Mouse (Mus musculus): ENCODE data around the gene Mttp. TPM values are rescaled to one million over a fixed set of nuclear protein-coding genes. Genes with fewer than 3 reads are reported as not detected.

Mttp gene
- polyA plus RNA-seq (2011; ENCODE audit: insufficient read depth, insufficient read length, low read depth, missing spikeins): 5.3 and 6.2 TPM in 2 replicates

GRCm38 (mm10) chr3:138144642-138145171 lies at the start of gene Mttp:
Gene Mttp (minus strand): TSS chr3:138144968.
- Histone ChIP-seq H3K36me3 (ENCODE audit: control insufficient read depth, insufficient read depth, low read length, poor library complexity, severe bottlenecking) (peaks cover 8% of the 10 kb centered on the region), H3K27me3 (ENCODE audit: control insufficient read depth, insufficient read depth, low read length, poor library complexity, severe bottlenecking) (no peaks in the 10 kb centered on the region)
- TF ChIP-seq CTCF (IDR thresholded peaks at IDR 0.05; ENCODE audit: low read depth, low read length) (peak; percentile 3), POLR2A (IDR thresholded peaks at IDR 0.05; ENCODE audit: insufficient read depth, low read length) (no peak)

GRCm38 (mm10) chr3:138193683-138194302 lies 49.0 kb upstream of the Mttp start, which contains the start of gene 4930579F01Rik:
Gene 4930579F01Rik (minus strand): TSS chr3:138193825.
- no peak within 1 kb of the TSS for H3K9ac ChIP-seq (ENCODE audit: low read depth, poor library complexity, severe bottlenecking)
- no peak within 1 kb of the TSS for H3K27ac ChIP-seq (ENCODE audit: insufficient read depth, low read length)
- H3K4me1 ChIP-seq (ENCODE audit: control insufficient read depth, insufficient read depth, low read length): peaks cover 2% of the 10 kb centered on the region
- H3K36me3 ChIP-seq (ENCODE audit: control insufficient read depth, insufficient read depth, low read length, poor library complexity, severe bottlenecking): no peaks in the 10 kb centered on the region
- TF ChIP-seq EP300 (IDR thresholded peaks at IDR 0.05; ENCODE audit: insufficient read depth, low read depth, low read length) (no peak), CTCF (IDR thresholded peaks at IDR 0.05; ENCODE audit: low read depth, low read length) (no peak), POLR2A (IDR thresholded peaks at IDR 0.05; ENCODE audit: insufficient read depth, low read length) (no peak)
- no peaks in the 10 kb centered on the region for H3K27me3 ChIP-seq (ENCODE audit: control insufficient read depth, insufficient read depth, low read length, poor library complexity, severe bottlenecking)
- H3K4me3 ChIP-seq (ENCODE audit: low read depth, low read length): peak within 1 kb of the TSS; percentile 45
- H3K9me3 ChIP-seq (replicated peaks; ENCODE audit: control insufficient read depth, insufficient read depth, low read length, poor library complexity, severe bottlenecking): no peaks in the 10 kb centered on the region

More at GRCm38 (mm10) chr3:138144642-138145171, at the start of gene Mttp:
- Histone ChIP-seq H3K9ac (ENCODE audit: low read depth, poor library complexity, severe bottlenecking) (peak within 1 kb of the TSS; percentile 90), H3K4me3 (ENCODE audit: low read depth, low read length) (peak within 1 kb of the TSS; percentile 92), H3K9me3 (replicated peaks; ENCODE audit: control insufficient read depth, insufficient read depth, low read length, poor library complexity, severe bottlenecking) (no peaks in the 10 kb centered on the region; the same call in 1 of the 2 replicates), H3K4me1 (ENCODE audit: control insufficient read depth, insufficient read depth, low read length) (no peaks in the 10 kb centered on the region), H3K27ac (ENCODE audit: insufficient read depth, low read length) (peak within 1 kb of the TSS; percentile 99)

- Histone ChIP-seq H3K27ac (ENCODE audit: insufficient read depth, low read length) (no peak overlapping the region), H3K4me1 (ENCODE audit: control insufficient read depth, insufficient read depth, low read length) (peaks cover 2% of the 10 kb centered on the region), H3K9me3 (replicated peaks; ENCODE audit: control insufficient read depth, insufficient read depth, low read length, poor library complexity, severe bottlenecking) (no peaks in the 10 kb centered on the region), H3K4me3 (ENCODE audit: low read depth, low read length) (no peak overlapping the region), H3K36me3 (ENCODE audit: control insufficient read depth, insufficient read depth, low read length, poor library complexity, severe bottlenecking) (no peaks in the 10 kb centered on the region), H3K9ac (ENCODE audit: low read depth, poor library complexity, severe bottlenecking) (no peak overlapping the region), H3K27me3 (ENCODE audit: control insufficient read depth, insufficient read depth, low read length, poor library complexity, severe bottlenecking) (no peaks in the 10 kb centered on the region)
- TF ChIP-seq EP300 (IDR thresholded peaks at IDR 0.05; ENCODE audit: insufficient read depth, low read depth, low read length) (no peak), CTCF (IDR thresholded peaks at IDR 0.05; ENCODE audit: low read depth, low read length) (no peak), POLR2A (IDR thresholded peaks at IDR 0.05; ENCODE audit: insufficient read depth, low read length) (no peak)
These were observed 47.5 kb upstream of the Mttp start for GRCm38 (mm10) chr3:138192260-138192659.

GRCm38 (mm10) chr3:138185995-138186930 lies 41.5 kb upstream of the Mttp start:
- Histone ChIP-seq H3K9ac (ENCODE audit: low read depth, poor library complexity, severe bottlenecking) (no peak overlapping the region), H3K27ac (ENCODE audit: insufficient read depth, low read length) (no peak overlapping the region), H3K4me3 (ENCODE audit: low read depth, low read length) (no peak overlapping the region), H3K4me1 (ENCODE audit: control insufficient read depth, insufficient read depth, low read length) (no peaks in the 10 kb centered on the region), H3K27me3 (ENCODE audit: control insufficient read depth, insufficient read depth, low read length, poor library complexity, severe bottlenecking) (no peaks in the 10 kb centered on the region), H3K9me3 (replicated peaks; ENCODE audit: control insufficient read depth, insufficient read depth, low read length, poor library complexity, severe bottlenecking) (no peaks in the 10 kb centered on the region), H3K36me3 (ENCODE audit: control insufficient read depth, insufficient read depth, low read length, poor library complexity, severe bottlenecking) (no peaks in the 10 kb centered on the region)
- TF ChIP-seq POLR2A (IDR thresholded peaks at IDR 0.05; ENCODE audit: insufficient read depth, low read length): no peak
- no peak for TF ChIP-seq EP300 (IDR thresholded peaks at IDR 0.05; ENCODE audit: insufficient read depth, low read depth, low read length)
- no peak for TF ChIP-seq CTCF (IDR thresholded peaks at IDR 0.05; ENCODE audit: low read depth, low read length)

GRCm38 (mm10) chr3:138185290-138185689 lies 40.5 kb upstream of the Mttp start:
- H3K9me3 ChIP-seq (replicated peaks; ENCODE audit: control insufficient read depth, insufficient read depth, low read length, poor library complexity, severe bottlenecking): no peaks in the 10 kb centered on the region
- no peak overlapping the region for H3K4me3 ChIP-seq (ENCODE audit: low read depth, low read length)
- no peak for TF ChIP-seq CTCF (IDR thresholded peaks at IDR 0.05; ENCODE audit: low read depth, low read length)
- TF ChIP-seq POLR2A (IDR thresholded peaks at IDR 0.05; ENCODE audit: insufficient read depth, low read length): no peak
- no peak for TF ChIP-seq EP300 (IDR thresholded peaks at IDR 0.05; ENCODE audit: insufficient read depth, low read depth, low read length)
- H3K4me1 ChIP-seq (ENCODE audit: control insufficient read depth, insufficient read depth, low read length): no peaks in the 10 kb centered on the region
- no peaks in the 10 kb centered on the region for H3K36me3 ChIP-seq (ENCODE audit: control insufficient read depth, insufficient read depth, low read length, poor library complexity, severe bottlenecking)
- no peak overlapping the region for H3K27ac ChIP-seq (ENCODE audit: insufficient read depth, low read length)
- H3K27me3 ChIP-seq (ENCODE audit: control insufficient read depth, insufficient read depth, low read length, poor library complexity, severe bottlenecking): no peaks in the 10 kb centered on the region
- no peak overlapping the region for H3K9ac ChIP-seq (ENCODE audit: low read depth, poor library complexity, severe bottlenecking)
